Mouse (Mus musculus): ENCODE data around the gene Nup214. TPM values are rescaled to one million over a fixed set of nuclear protein-coding genes. Genes with fewer than 3 reads are reported as not detected.
A peak's percentile ranks its signal among the peaks of the same experiment; 100 is the strongest.

Gene Nup214
- total RNA-seq, 1 experiment = 74.3 TPM

GRCm38 (mm10) chr2:32055357-32055965 lies 81.2 kb downstream of the Nup214 start:
- no peaks in the 10 kb centered on the region for H3K9me3 ChIP-seq (ENCODE audit: control insufficient read depth, insufficient read depth, low read depth, low read length)
- H3K27ac ChIP-seq (ENCODE audit: insufficient read depth, low read depth, low read length, poor library complexity, severe bottlenecking) = no peak overlapping the region
- H3K9ac ChIP-seq (ENCODE audit: insufficient read depth, low read depth, low read length, poor library complexity, severe bottlenecking) = no peak overlapping the region
- TF ChIP-seq CHD2 (IDR thresholded peaks at IDR 0.05; ENCODE audit: low read depth, low read length) = no peak
- no peak for TF ChIP-seq ZNF384 (IDR thresholded peaks at IDR 0.05; ENCODE audit: low read depth, low read length)
- TF ChIP-seq MAFK (IDR thresholded peaks at IDR 0.05; ENCODE audit: insufficient read depth, low read depth, low read length) = no peak
- TF ChIP-seq HCFC1 (IDR thresholded peaks at IDR 0.05; ENCODE audit: borderline replicate concordance, insufficient read depth, low read length) = no peak
- TF ChIP-seq ZC3H11A (IDR thresholded peaks at IDR 0.05; ENCODE audit: borderline replicate concordance, low read depth, low read length) = no peak
- no peak overlapping the region for H3K4me3 ChIP-seq (ENCODE audit: insufficient read depth in 1 of 2, low read depth in 1 of 2, low read length in 2 of 2, poor library complexity in 1 of 2, severe bottlenecking in 1 of 2)
- in situ Hi-C loops (cut with MboI; ENCODE audit: low sequenced_read_pairs in 2 of 2, unreplicated experiment in 2 of 2) = no loop called here
- no peaks in the 10 kb centered on the region for H3K4me1 ChIP-seq (ENCODE audit: control insufficient read depth in 2 of 2, insufficient read depth in 2 of 2, low read length in 2 of 2, poor library complexity in 1 of 2)
- peaks cover 17% of the 10 kb centered on the region for H3K36me3 ChIP-seq (ENCODE audit: control insufficient read depth, insufficient read depth, low read length, poor library complexity, severe bottlenecking)
- no peak for DNase-seq (ENCODE audit: low read depth, low spot score)

GRCm38 (mm10) chr2:32056524-32056923 lies 82.3 kb downstream of the Nup214 start:
- DNase-seq (ENCODE audit: low read depth, low spot score) = no peak
- peak overlapping the region; percentile 8; the same call in 1 of the 2 replicates for H3K27ac ChIP-seq (ENCODE audit: insufficient read depth, low read depth, low read length, poor library complexity, severe bottlenecking)
- H3K9me3 ChIP-seq (ENCODE audit: control insufficient read depth, insufficient read depth, low read depth, low read length) = no peaks in the 10 kb centered on the region
- no peak for TF ChIP-seq ZNF384 (IDR thresholded peaks at IDR 0.05; ENCODE audit: low read depth, low read length)
- no peak for TF ChIP-seq HCFC1 (IDR thresholded peaks at IDR 0.05; ENCODE audit: borderline replicate concordance, insufficient read depth, low read length)
- no peak overlapping the region for H3K9ac ChIP-seq (ENCODE audit: insufficient read depth, low read depth, low read length, poor library complexity, severe bottlenecking)
- in situ Hi-C loops (cut with MboI; ENCODE audit: low sequenced_read_pairs in 2 of 2, unreplicated experiment in 2 of 2) = no loop called here
- no peaks in the 10 kb centered on the region for H3K4me1 ChIP-seq (ENCODE audit: control insufficient read depth in 2 of 2, insufficient read depth in 2 of 2, low read length in 2 of 2, poor library complexity in 1 of 2)
- peaks cover 11% of the 10 kb centered on the region for H3K36me3 ChIP-seq (ENCODE audit: control insufficient read depth, insufficient read depth, low read length, poor library complexity, severe bottlenecking)
- H3K4me3 ChIP-seq (ENCODE audit: insufficient read depth in 1 of 2, low read depth in 1 of 2, low read length in 2 of 2, poor library complexity in 1 of 2, severe bottlenecking in 1 of 2) = no peak overlapping the region

- no peaks in the 10 kb centered on the region for H3K9me3 ChIP-seq (ENCODE audit: control insufficient read depth, insufficient read depth, low read depth, low read length)
- no peak overlapping the region for H3K27ac ChIP-seq (ENCODE audit: insufficient read depth, low read depth, low read length, poor library complexity, severe bottlenecking)
- no peak for DNase-seq (ENCODE audit: low read depth, low spot score)
- H3K36me3 ChIP-seq (ENCODE audit: control insufficient read depth, insufficient read depth, low read length, poor library complexity, severe bottlenecking) = peaks cover 4% of the 10 kb centered on the region
- in situ Hi-C loops (cut with MboI; ENCODE audit: low sequenced_read_pairs in 2 of 2, unreplicated experiment in 2 of 2) = no loop called here
- H3K4me3 ChIP-seq (ENCODE audit: insufficient read depth in 1 of 2, low read depth in 1 of 2, low read length in 2 of 2, poor library complexity in 1 of 2, severe bottlenecking in 1 of 2) = no peak overlapping the region
- TF ChIP-seq HCFC1 (IDR thresholded peaks at IDR 0.05; ENCODE audit: borderline replicate concordance, insufficient read depth, low read length) = no peak
- no peak for TF ChIP-seq CHD2 (IDR thresholded peaks at IDR 0.05; ENCODE audit: low read depth, low read length)
- no peak for TF ChIP-seq MAFK (IDR thresholded peaks at IDR 0.05; ENCODE audit: insufficient read depth, low read depth, low read length)
- TF ChIP-seq ZNF384 (IDR thresholded peaks at IDR 0.05; ENCODE audit: low read depth, low read length) = no peak
- TF ChIP-seq ZC3H11A (IDR thresholded peaks at IDR 0.05; ENCODE audit: borderline replicate concordance, low read depth, low read length) = no peak
- H3K4me1 ChIP-seq (ENCODE audit: control insufficient read depth in 2 of 2, insufficient read depth in 2 of 2, low read length in 2 of 2, poor library complexity in 1 of 2) = no peaks in the 10 kb centered on the region
- no peak overlapping the region for H3K9ac ChIP-seq (ENCODE audit: insufficient read depth, low read depth, low read length, poor library complexity, severe bottlenecking)
Observed at GRCm38 (mm10) chr2:32057360-32057759, 83.1 kb downstream of the Nup214 start.

- TF ChIP-seq HCFC1 (IDR thresholded peaks at IDR 0.05; ENCODE audit: borderline replicate concordance, insufficient read depth, low read length) (no peak), CHD2 (IDR thresholded peaks at IDR 0.05; ENCODE audit: low read depth, low read length) (no peak), ZNF384 (IDR thresholded peaks at IDR 0.05; ENCODE audit: low read depth, low read length) (no peak), ZC3H11A (IDR thresholded peaks at IDR 0.05; ENCODE audit: borderline replicate concordance, low read depth, low read length) (no peak), MAFK (IDR thresholded peaks at IDR 0.05; ENCODE audit: insufficient read depth, low read depth, low read length) (no peak)
- H3K27ac ChIP-seq (ENCODE audit: insufficient read depth, low read depth, low read length, poor library complexity, severe bottlenecking) = no peak overlapping the region
- no peak overlapping the region for H3K4me3 ChIP-seq (ENCODE audit: insufficient read depth in 1 of 2, low read depth in 1 of 2, low read length in 2 of 2, poor library complexity in 1 of 2, severe bottlenecking in 1 of 2)
- no peaks in the 10 kb centered on the region for H3K36me3 ChIP-seq (ENCODE audit: control insufficient read depth, insufficient read depth, low read length, poor library complexity, severe bottlenecking)
- no peaks in the 10 kb centered on the region for H3K9me3 ChIP-seq (ENCODE audit: control insufficient read depth, insufficient read depth, low read depth, low read length)
- no peaks in the 10 kb centered on the region for H3K4me1 ChIP-seq (ENCODE audit: control insufficient read depth in 2 of 2, insufficient read depth in 2 of 2, low read length in 2 of 2, poor library complexity in 1 of 2)
- in situ Hi-C loops (cut with MboI; ENCODE audit: low sequenced_read_pairs in 2 of 2, unreplicated experiment in 2 of 2) = no loop called here
- H3K9ac ChIP-seq (ENCODE audit: insufficient read depth, low read depth, low read length, poor library complexity, severe bottlenecking) = no peak overlapping the region
- no peak for DNase-seq (ENCODE audit: low read depth, low spot score)
Observed at GRCm38 (mm10) chr2:32057794-32058193, 83.6 kb downstream of the Nup214 start.

GRCm38 (mm10) chr2:32058241-32058640 lies 84.0 kb downstream of the Nup214 start:
- Histone ChIP-seq H3K36me3 (ENCODE audit: control insufficient read depth, insufficient read depth, low read length, poor library complexity, severe bottlenecking) (no peaks in the 10 kb centered on the region), H3K9ac (ENCODE audit: insufficient read depth, low read depth, low read length, poor library complexity, severe bottlenecking) (no peak overlapping the region), H3K9me3 (ENCODE audit: control insufficient read depth, insufficient read depth, low read depth, low read length) (no peaks in the 10 kb centered on the region), H3K4me3 (ENCODE audit: insufficient read depth in 1 of 2, low read depth in 1 of 2, low read length in 2 of 2, poor library complexity in 1 of 2, severe bottlenecking in 1 of 2) (no peak overlapping the region), H3K27ac (ENCODE audit: insufficient read depth, low read depth, low read length, poor library complexity, severe bottlenecking) (no peak overlapping the region), H3K4me1 (ENCODE audit: control insufficient read depth in 2 of 2, insufficient read depth in 2 of 2, low read length in 2 of 2, poor library complexity in 1 of 2) (no peaks in the 10 kb centered on the region)
- no peak for TF ChIP-seq CHD2 (IDR thresholded peaks at IDR 0.05; ENCODE audit: low read depth, low read length)
- TF ChIP-seq HCFC1 (IDR thresholded peaks at IDR 0.05; ENCODE audit: borderline replicate concordance, insufficient read depth, low read length) = no peak
- in situ Hi-C loops (cut with MboI; ENCODE audit: low sequenced_read_pairs in 2 of 2, unreplicated experiment in 2 of 2) = no loop called here
- DNase-seq (ENCODE audit: low read depth, low spot score) = no peak

All from ES-E14 (cell line).